Mouse (Mus musculus) kidney, embryonic 14.5 days (tissue): ENCODE measurements at regions not wholly inside any gene's neighbourhood (a gene's known extent, or its start where the extent isn't known, plus 50 kb on each side); places are given as distances from the start of the nearest gene placed in this dataset.
"Not testable (repeated sequence)": the region's sequence is repeated elsewhere in the genome, so short reads cannot be mapped to it uniquely, and the experiment has no call there.

Source experiments
- ATAC-seq: fragments of 200-750 bp; cut with Nextera tagmentation; 2 replicates; pipeline ENCODE4 v1.8.0; 2017; ENCODE audit warnings: moderate number of reproducible peaks, mild to moderate bottlenecking, moderate TSS enrichment, moderate library complexity; ENCODE audit not compliant: low FRiP score, low TSS enrichment
- H3K27ac ChIP-seq: fragments of 300-500 bp; sonication (generic); 2 replicates; pipeline ENCODE4 v1.5.1; 2014; ENCODE audit warnings: low read depth, mild to moderate bottlenecking, low read length, moderate library complexity, mixed read lengths
- H3K27me3 ChIP-seq: fragments of 300-500 bp; sonication (generic); 2 replicates; pipeline ENCODE4 v1.6.1; 2014; ENCODE audit warnings: mild to moderate bottlenecking, low read length; ENCODE audit not compliant: control insufficient read depth, insufficient read depth
- H3K36me3 ChIP-seq: fragments of 300-500 bp; sonication (generic); 2 replicates; pipeline ENCODE4 v1.6.1; 2014; ENCODE audit warnings: low read length, mixed read lengths; ENCODE audit not compliant: control insufficient read depth, insufficient read depth
- H3K4me1 ChIP-seq: fragments of 300-500 bp; sonication (generic); 2 replicates; pipeline ENCODE4 v1.6.1; 2014; ENCODE audit warnings: low read length, mixed read lengths; ENCODE audit not compliant: control insufficient read depth, insufficient read depth
- H3K4me2 ChIP-seq: fragments of 300-500 bp; sonication (generic); replicated peaks from 2 replicates; pipeline ENCODE4 v1.6.1; 2014; ENCODE audit warnings: low read depth, mild to moderate bottlenecking, low read length
- H3K4me3 ChIP-seq: fragments of 300-500 bp; sonication (generic); 2 replicates; pipeline ENCODE4 v1.5.1; 2014; ENCODE audit warnings: mild to moderate bottlenecking, low read length
- H3K9ac ChIP-seq: fragments of 300-500 bp; sonication (generic); 2 replicates; pipeline ENCODE4 v1.6.1; 2014; ENCODE audit warnings: low read depth, mild to moderate bottlenecking, low read length, moderate library complexity
- H3K9me3 ChIP-seq: fragments of 300-500 bp; sonication (generic); 2 replicates; pipeline ENCODE4 v1.6.1; 2016; ENCODE audit warnings: low read length; ENCODE audit not compliant: control insufficient read depth
- WGBS: fragments of 180-500 bp; shearing (Covaris S2); extraction: QIAGEN DNeasy Blood & Tissue Kit; methylation state at CpG from one replicate; pipeline ENCODE4 v1.1.7; 2014; 5-methylcytosine and 5-hydroxymethylcytosine counted together

- WGBS, result 69% methylated on average over 12 of the region's 12 CpGs
- H3K36me3 ChIP-seq, result no peaks in the 10 kb centered on the region
Measured at GRCm38 (mm10) chr15:96799228-96799627, 99.7 kb upstream of the Slc38a2 start.

GRCm38 (mm10) chr15:96797615-96798270, 98.2 kb upstream of the Slc38a2 start:
- Histone ChIP-seq H3K9me3 (no peaks in the 10 kb centered on the region), H3K4me3 (no peak overlapping the region), H3K27me3 (no peaks in the 10 kb centered on the region), H3K27ac (no peak overlapping the region), H3K9ac (no peak overlapping the region), H3K4me2 (no peak overlapping the region), H3K36me3 (no peaks in the 10 kb centered on the region), H3K4me1 (no peaks in the 10 kb centered on the region)
- no peak for ATAC-seq
- WGBS, result 76% methylated on average over 4 of the region's 4 CpGs

More at GRCm38 (mm10) chr15:96799228-96799627, 99.7 kb upstream of the Slc38a2 start:
- Histone ChIP-seq H3K9me3 (no peaks in the 10 kb centered on the region), H3K27ac (no peak overlapping the region), H3K27me3 (no peaks in the 10 kb centered on the region), H3K4me3 (no peak overlapping the region), H3K9ac (no peak overlapping the region), H3K4me2 (no peak overlapping the region), H3K4me1 (no peaks in the 10 kb centered on the region)
- ATAC-seq, result no peak

DNA sequence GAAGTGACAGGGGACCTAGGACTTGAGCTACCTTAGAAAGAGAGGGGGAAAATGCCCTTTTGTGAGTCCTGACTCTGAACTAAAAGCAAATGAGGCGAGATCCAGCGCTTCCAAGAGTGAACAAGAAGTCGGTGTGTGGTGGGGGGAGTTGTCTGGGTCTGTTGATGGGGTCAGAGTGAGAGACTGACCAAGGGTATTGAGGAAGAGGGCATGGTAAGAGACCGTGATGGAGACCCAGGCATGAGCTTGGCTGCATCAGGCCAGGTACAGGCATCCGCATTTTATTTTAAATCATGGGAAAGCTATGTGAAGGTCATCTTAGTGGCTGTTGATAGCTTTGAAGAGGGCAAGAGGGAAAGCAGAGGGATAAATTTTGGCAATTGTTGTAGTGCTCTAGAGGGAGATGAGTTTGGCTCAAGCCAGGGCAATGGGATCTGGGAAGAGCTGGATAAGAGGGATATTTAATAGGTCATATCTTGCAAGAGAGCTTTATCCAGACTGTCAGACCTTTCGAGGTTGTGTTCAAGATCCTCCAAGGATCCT, 94.7 kb upstream of the Slc38a2 start:
- WGBS, result 86% methylated on average over 6 of the region's 6 CpGs
- Histone ChIP-seq H3K27ac (no peak overlapping the region), H3K27me3 (no peaks in the 10 kb centered on the region)

DNA sequence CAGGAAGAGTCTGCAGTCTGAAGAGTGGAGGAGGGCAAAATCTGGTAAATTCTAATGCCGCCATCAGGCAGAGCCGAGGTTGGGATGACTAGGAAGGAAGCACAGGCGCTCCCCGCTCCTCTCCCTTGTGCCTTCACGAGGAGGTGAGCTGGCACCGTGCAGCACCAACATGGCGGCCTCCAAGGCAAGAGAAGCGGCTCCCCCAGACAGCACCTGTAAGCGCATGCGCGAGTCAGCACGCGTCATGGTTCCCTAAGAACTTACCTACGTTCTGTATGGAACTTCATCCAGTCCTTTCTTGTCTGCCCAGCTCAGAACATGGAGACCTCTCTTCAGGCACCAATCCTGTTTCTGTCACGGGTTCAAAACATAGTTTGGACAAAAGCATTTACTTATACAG, 93.7 kb upstream of the Slc38a2 start:
- Histone ChIP-seq H3K4me1 (no peaks in the 10 kb centered on the region), H3K27ac (no peak overlapping the region), H3K9ac (no peak overlapping the region), H3K36me3 (no peaks in the 10 kb centered on the region), H3K27me3 (no peaks in the 10 kb centered on the region), H3K4me3 (no peak overlapping the region), H3K4me2 (no peak overlapping the region), H3K9me3 (no peaks in the 10 kb centered on the region)
- 95% methylated on average over 15 of the region's 15 CpGs for WGBS
- ATAC-seq, result no peak

More for the DNA sequence above, 94.7 kb upstream of the Slc38a2 start:
- H3K4me1 ChIP-seq, result no peaks in the 10 kb centered on the region
- ATAC-seq, result no peak
- H3K9ac ChIP-seq, result no peak overlapping the region
- H3K36me3 ChIP-seq, result no peaks in the 10 kb centered on the region
- H3K4me2 ChIP-seq, result no peak overlapping the region
- no peak overlapping the region for H3K4me3 ChIP-seq
- no peaks in the 10 kb centered on the region for H3K9me3 ChIP-seq

DNA sequence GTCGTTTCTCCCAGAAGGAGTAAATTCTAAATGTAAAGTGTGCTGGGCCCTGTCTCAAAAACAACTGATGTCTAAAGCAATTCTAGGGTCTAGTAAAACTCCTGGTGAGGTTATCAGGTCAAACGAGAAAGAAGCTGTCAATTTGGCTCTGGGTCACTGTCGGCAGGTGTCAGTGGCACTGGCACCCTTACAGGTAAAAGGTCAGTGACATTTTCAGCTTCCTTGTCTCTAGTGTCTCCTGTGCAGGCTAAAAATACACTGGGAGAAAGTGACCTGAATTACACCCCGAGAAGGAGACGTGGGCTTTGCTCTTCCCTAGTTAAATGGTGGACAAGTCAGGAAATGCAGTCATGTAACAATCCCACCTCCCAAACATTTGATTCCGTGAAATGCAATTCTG, 91.8 kb upstream of the Slc38a2 start:
- Histone ChIP-seq H3K4me1 (no peaks in the 10 kb centered on the region), H3K27ac (no peak overlapping the region), H3K9ac (no peak overlapping the region), H3K4me2 (no peak overlapping the region), H3K9me3 (no peaks in the 10 kb centered on the region), H3K4me3 (no peak overlapping the region), H3K27me3 (no peaks in the 10 kb centered on the region), H3K36me3 (no peaks in the 10 kb centered on the region)
- no peak for ATAC-seq
- 71% methylated on average over 6 of the region's 6 CpGs for WGBS

DNA sequence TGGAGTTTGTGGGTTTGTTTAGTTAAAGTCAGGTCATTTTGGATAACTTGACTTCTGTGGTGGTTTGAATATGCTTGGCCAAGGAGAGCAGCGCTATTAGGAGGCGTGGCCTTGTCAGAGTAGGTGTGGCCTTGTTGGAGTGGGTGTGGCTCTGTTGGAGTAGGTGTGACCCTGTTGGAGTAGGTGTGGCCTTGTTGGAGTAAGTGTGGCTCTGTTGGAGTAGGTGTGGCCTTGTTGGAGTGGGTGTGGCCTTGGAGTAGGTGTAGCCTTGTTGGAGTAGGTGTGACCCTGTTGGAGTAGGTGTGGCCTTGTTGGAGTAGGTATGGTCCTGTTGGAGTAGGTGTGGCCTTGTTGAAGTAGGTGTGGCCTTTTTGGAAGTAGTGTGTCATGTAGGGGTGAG, 88.4 kb upstream of the Slc38a2 start:
- H3K4me2 ChIP-seq, result not testable (repeated sequence)

GRCm38 (mm10) chr15:96784578-96784977, 85.0 kb upstream of the Slc38a2 start:
- no peak for ATAC-seq
- no peak overlapping the region for H3K4me2 ChIP-seq
- H3K9me3 ChIP-seq, result no peaks in the 10 kb centered on the region
- H3K27ac ChIP-seq, result no peak overlapping the region
- WGBS, result 91% methylated on average over 7 of the region's 7 CpGs
- no peak overlapping the region for H3K4me3 ChIP-seq
- no peaks in the 10 kb centered on the region for H3K36me3 ChIP-seq
- H3K27me3 ChIP-seq, result no peaks in the 10 kb centered on the region
- H3K9ac ChIP-seq, result no peak overlapping the region
- H3K4me1 ChIP-seq, result no peaks in the 10 kb centered on the region

More for the DNA sequence above, 88.4 kb upstream of the Slc38a2 start:
- H3K36me3 ChIP-seq, H3K9me3 ChIP-seq, H3K4me3 ChIP-seq, ATAC-seq, H3K27me3 ChIP-seq, H3K4me1 ChIP-seq, H3K9ac ChIP-seq, H3K27ac ChIP-seq: not testable (repeated sequence)
- 96% methylated on average over 2 of the region's 2 CpGs for WGBS

- Histone ChIP-seq H3K4me3 (no peak overlapping the region), H3K27me3 (no peaks in the 10 kb centered on the region), H3K9ac (no peak overlapping the region), H3K4me1 (no peaks in the 10 kb centered on the region), H3K4me2 (no peak overlapping the region), H3K36me3 (no peaks in the 10 kb centered on the region), H3K27ac (no peak overlapping the region), H3K9me3 (no peaks in the 10 kb centered on the region)
- ATAC-seq, result no peak
- 79% methylated on average over 5 of the region's 5 CpGs for WGBS
Measured at GRCm38 (mm10) chr15:96781560-96781959, 82.0 kb upstream of the Slc38a2 start.

DNA sequence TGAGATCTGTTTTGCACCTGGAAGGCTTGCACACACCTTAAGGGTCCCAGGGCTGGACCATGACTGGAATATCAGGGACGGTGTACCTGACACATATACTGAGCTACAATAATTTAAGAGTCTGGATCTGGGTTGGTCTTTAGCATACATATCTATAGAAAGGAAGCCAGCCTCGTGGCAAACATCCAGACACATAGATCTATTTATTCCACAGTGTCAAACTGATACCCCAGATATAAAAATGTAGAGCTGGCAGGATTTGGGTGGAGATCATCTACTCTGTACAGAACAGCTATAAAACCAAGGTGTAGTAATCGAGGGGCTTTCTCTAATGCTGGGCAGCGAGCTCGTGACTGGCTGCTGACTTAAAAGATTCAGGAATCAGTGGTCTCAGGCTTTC, 81.1 kb upstream of the Slc38a2 start:
- 83% methylated on average over 5 of the region's 5 CpGs for WGBS
- ATAC-seq, result no peak
- H3K4me1 ChIP-seq, result no peaks in the 10 kb centered on the region
- H3K9ac ChIP-seq, result no peak overlapping the region
- no peaks in the 10 kb centered on the region for H3K36me3 ChIP-seq
- no peaks in the 10 kb centered on the region for H3K27me3 ChIP-seq
- H3K4me3 ChIP-seq, result no peak overlapping the region
- no peak overlapping the region for H3K27ac ChIP-seq
- H3K9me3 ChIP-seq, result no peaks in the 10 kb centered on the region
- H3K4me2 ChIP-seq, result no peak overlapping the region
